Mouse (Mus musculus) thymus, postnatal 0 days (tissue): ENCODE data around the gene Pi4k2a. TPM values are rescaled to one million over a fixed set of nuclear protein-coding genes. Genes with fewer than 3 reads are reported as not detected.

ENCODE experiments used
- DNase-seq: peaks from one replicate; pipeline ENCODE4 v3.0.0-alpha.2; 2015; ENCODE audit warnings: low spot score
- polyA plus RNA-seq: library from polyadenylated mRNA; unstranded; fragments of >200 nt; fragmentation: Nextera tagmentation; extraction: Ambion mirVana; gene quantifications from 2 replicates; pipeline ENCODE4 v1.2.1, GENCODE M21; 2015

The Pi4k2a gene
- polyA plus RNA-seq, 1 experiment from 2014 or later: 23.3 TPM

DNA sequence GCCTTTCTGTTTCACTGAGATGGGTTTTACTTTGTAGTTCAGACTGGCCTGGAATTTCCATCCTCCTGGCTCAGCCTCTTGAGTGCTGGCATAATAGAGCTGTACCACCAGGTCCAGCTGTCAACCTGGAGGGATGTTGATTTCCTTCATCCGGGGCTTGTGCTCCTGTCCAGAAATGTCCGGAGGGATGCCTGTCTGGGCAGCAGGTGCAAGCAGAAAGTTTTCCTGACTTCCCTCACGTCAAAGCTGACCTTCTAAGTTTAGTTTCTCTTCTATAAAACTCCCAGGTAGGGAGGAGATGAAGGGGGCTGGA, 40.0 kb downstream of the Pi4k2a start:
- DNase-seq: no peak

DNA sequence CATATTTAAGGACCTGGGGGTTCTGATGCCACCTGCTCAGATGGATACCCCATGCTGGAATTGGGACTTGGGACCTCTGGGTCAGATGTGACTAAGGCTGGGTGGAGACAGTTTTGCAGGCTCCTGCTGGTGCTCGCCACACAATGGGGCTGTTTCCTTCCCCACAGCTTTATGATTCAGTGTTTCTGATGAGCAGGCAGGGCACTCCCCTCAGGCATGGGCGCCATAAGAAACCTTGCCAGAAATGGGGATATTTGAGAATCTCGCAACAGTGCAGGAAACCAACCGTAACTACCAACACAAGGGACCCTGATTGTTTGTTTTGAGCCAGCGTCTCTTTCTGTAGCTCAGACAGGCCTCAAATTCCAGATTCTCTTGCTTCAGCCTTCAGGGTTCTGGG, 40.8 kb downstream of the Pi4k2a start:
- DNase-seq: no peak

- DNase-seq: no peak
These were observed 44.8 kb downstream of the Pi4k2a start for GRCm38 (mm10) chr19:42135070-42135469.

DNA sequence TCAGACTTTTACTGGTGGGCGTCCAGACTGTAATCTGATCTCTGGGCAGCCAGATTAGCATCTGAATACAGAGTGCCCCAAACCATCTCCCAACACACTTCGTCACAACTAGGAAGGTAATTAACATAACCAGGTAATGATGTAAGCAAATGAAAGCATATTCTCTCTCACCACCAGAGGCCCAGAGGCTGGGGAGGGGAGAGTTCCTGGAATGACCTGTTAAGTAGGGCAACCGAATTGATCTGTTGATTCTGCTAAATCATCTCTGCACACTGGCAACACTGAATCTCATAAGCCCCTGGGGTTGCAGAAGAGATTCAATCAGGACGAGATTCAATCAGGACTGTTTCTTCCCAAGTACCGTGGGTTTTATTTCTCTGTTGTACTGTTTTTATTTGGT, 45.9 kb downstream of the Pi4k2a start:
- no peak for DNase-seq

DNA sequence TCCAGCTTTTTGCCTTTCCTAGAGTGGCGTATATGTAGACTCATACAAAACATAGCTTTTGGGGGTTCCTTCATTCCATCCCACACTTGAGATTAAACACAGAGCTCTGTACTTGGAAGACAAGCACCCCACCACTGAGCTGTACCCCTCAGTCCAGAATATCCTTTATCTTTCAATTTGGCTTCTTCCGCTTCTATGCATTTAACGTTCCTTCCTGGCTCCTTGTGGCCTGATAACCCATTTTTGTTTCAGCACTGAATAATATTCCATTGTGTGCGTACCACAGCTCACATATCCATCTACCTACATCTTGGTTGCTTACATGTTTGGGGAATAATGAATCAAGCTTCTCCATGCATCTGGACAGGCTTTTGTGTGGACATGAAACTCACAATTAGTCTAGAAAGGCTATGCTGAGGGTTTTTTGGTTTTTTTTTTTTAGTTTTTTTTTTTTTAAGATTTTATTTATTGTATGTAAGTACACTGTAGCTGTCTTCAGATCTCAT, 47.0 kb downstream of the Pi4k2a start:
- DNase-seq: no peak

- DNase-seq: no peak
These were observed 48.4 kb downstream of the Pi4k2a start for GRCm38 (mm10) chr19:42138517-42139285.

- DNase-seq: no peak
These were observed 49.7 kb downstream of the Pi4k2a start for GRCm38 (mm10) chr19:42139724-42140517.

DNA sequence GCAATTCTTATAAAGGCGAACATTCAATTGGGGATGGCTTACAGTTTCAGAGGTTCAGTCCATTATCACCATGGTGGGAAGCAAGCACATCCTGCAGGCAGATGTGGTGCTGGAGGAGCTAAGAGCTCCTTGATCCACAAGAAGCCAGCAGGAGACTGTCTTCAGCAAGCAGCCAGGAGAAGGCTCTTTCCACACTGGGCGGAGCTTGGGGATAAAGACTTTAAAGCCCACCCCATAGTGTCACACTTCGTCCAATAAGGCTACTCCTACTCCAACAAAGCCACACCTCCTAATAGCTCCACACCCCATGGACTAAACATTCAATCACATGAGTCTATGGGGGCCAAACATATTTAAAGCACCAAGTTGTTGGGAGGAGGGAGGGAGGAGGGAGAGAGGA, 51.7 kb downstream of the Pi4k2a start:
- no peak for DNase-seq

GRCm38 (mm10) chr19:42142757-42143156, 52.5 kb downstream of the Pi4k2a start:
- DNase-seq: no peak

DNA sequence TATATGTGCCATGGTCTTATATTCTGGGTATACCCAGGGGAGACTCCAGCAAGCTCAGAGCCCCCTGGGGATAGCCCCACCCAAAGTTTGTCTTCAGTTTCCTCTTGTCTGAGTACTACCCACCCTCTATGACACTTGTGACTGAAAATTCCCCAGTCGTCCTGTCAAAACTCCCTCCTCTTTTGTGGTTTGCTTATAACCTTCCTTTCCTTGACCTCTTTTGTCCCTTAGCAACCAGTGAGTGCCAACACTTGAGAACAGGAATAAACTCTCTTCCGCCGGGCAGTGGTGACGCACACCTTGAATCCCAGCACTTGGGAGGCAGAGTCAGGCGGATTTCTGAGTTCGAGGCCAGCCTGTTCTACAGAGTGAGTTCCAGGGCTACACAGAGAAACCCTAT, 53.8 kb downstream of the Pi4k2a start:
- no peak for DNase-seq

DNA sequence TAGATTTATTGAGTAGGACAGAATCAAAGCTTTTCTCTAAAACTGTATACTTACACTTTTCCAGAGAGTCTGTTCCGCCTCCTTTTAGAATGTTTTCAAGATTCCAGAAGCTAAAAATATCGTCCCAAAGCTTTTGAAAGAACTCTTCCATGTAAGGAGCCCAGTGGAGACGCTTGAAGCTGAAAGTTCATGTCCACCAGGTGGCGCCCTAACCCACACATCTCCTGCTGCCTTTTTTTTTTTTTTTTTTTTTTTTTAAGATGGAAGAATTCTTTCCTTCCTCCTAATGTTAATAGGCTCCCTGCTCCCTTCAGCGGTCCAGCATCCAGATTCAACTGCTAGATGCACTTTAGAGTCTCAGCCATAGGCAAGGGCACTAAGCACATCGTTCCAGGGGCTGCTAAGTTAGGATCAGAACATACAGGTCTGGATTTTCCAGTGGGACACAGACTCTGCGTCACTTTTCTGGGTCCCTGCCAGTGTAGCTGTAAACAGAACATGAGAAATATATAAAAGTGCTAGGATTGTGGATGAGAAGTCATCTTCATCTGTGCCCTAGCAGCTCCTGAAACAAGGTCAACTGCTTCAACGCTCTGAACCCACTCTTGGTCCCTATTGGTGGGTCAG, 54.4 kb downstream of the Pi4k2a start:
- peak; percentile 75 for DNase-seq

- no peak for DNase-seq
These were observed 54.9 kb downstream of the Pi4k2a start for GRCm38 (mm10) chr19:42145210-42145609.

GRCm38 (mm10) chr19:42145731-42146130, 55.5 kb downstream of the Pi4k2a start:
- no peak for DNase-seq

DNA sequence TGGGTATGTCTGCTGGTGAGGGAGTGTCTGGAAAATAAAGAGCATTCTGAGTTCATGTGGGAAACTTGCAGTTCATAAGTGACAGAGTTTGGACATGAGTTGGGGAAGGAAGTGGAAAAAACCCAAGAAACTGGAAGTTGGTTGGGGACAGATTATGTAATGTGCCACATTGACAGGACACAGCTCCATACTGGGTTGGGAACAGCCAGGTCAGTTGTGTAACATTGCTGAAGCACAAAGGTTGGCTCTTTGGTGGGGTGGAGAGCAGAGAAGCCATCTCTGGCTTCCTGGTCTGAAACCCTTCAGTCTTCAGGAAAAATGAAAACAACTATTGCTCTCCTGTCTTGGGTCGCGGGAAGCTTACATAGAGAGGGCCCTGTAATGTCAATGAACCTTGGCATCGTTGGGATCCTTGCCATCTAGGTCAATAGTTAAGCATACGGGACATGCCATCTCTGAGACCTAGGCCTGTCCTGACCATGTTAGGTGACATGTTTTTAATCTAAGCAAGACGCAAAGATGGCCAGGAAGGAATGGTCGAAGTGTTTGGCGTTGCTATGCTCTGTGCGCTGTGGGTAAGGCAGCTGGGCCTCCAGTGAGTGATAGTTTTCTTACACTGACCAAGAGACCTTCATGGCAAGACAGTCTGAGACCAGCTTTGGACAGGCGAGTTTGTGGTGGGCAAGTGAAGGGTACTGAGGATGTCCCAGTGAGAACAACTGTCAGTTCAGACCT, 56.2 kb downstream of the Pi4k2a start:
- no peak for DNase-seq

DNA sequence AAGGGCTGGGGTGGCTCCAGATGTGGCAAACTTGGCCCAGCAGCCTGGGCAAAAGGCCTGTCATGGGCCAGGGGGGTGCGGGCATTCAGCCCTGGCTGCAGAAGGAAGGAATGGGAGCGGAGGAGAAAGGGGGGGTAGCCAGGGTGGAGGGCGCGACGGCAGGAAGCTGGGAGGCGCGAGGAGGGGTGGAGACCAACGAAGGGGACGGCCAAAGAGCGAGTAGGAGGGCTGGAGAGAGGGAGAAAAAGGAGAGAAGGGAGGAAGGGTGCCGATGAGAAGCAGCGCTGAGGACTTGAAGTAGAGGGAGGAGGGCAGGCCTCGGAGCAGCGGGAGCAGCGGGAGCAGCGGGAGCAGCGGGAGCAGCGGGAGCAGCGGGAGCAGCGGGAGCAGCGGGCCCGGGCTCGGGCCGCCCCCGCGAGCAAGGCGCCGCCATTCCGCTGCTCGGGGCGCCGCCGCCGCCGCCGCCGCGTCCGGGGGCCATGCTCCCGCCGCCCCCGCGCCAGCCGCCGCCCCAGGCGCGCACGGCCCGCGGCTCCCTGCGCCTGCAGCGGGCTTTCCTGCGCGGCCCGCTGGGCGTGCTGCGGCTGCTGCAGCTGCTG, 57.0 kb downstream of the Pi4k2a start, which contains the start of gene Marveld1:
Gene Marveld1 (plus strand): TSS at position 231 of the 599 bp plus-strand sequence.
- DNase-seq: peak; percentile 45

DNA sequence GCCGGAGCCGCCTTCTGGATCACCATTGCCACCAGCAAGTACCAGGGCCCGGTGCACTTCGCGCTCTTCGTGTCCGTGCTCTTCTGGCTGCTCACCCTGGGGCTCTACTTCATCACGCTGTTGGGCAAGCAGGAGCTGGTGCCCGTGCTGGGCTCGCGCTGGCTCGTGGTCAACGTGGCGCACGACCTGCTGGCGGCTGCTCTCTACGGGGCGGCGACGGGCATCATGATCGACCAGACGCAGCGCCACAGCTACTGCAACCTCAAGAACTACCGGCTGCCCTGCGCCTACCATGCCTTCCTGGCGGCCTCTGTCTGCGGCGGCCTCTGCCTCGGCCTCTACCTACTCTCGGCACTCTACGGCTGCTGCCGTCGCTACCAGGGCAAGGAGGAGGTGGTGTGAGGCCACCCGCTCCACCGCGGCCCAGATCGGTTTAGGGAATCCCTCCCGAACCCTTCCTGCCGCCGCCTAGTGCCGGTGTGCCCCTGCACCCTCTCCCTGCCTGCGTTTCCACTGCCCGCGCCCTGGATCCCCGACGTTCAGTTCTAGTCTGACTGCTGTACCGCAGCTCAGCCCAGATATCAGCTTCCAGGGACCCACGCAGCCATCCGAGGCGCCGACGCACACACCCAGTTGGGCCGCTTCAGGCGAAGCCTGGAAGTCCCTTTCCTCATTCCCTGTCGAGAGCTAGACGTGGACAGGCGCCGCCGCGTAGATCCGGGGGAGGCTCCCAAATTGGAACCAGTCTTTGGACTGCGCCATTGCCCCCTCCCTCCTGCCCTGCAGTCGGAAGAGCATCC, 57.7 kb downstream of the Pi4k2a start:
- peak; percentile 11 for DNase-seq

DNA sequence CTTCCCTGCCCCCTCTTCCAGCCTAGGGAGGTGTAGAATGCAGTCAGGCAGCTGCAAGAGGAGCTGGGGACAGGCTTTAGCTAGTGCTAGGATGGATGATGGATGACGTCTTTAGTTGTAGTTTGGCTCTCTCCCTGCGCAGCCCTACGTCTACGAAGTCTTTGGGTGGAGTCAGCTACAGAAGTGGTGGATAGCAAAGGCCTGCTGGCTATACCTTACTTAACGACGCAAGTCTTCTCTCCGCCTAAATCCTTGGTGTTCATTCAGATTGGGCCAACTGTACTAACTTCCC, 58.2 kb downstream of the Pi4k2a start:
- DNase-seq: no peak

DNA sequence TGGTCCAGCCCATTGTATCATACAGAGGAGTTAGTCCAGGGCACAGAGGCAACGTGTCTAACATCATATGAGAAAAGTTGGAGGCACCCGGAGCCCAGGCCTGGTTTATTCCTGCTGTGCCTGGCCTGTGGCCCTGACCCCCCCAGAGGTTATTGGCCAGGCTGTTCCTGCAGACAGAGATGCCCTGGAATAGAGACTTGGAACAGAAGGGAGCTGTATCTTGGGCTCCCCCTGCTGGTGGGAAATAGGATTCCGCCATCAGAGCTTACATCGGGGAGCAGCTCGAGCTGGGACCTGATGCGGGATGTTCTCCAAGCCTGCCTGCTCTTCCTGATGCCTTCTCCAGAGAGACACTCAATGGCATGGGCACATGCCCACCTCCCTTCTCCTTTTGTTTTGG, 61.7 kb downstream of the Pi4k2a start:
- peak; percentile 71 for DNase-seq

GRCm38 (mm10) chr19:42157493-42158237, 67.4 kb downstream of the Pi4k2a start:
- peak; percentile 25 for DNase-seq
